Mouse (Mus musculus) G1E (cell line): ENCODE data around the gene Prss46.

Experiments
- CTCF ChIP-seq: IDR thresholded peaks from 2 replicates; pipeline ENCODE4 v1.5.1; 2012; ENCODE audit warnings: low read depth, low read length, inconsistent platforms, mixed read lengths
- GATA1 ChIP-seq: IDR thresholded peaks from 2 replicates; pipeline ENCODE4 v1.6.1; 2012; ENCODE audit warnings: borderline replicate concordance, low read length, inconsistent platforms, mixed read lengths
- GATA2 ChIP-seq: IDR thresholded peaks from 2 replicates; pipeline ENCODE4 v1.6.1; 2012; ENCODE audit warnings: low read depth, low read length, inconsistent platforms, borderline replicate concordance
- POLR2AphosphoS5 ChIP-seq: IDR thresholded peaks from 2 replicates; pipeline ENCODE4 v1.6.1; 2012; ENCODE audit warnings: low read depth, low read length, inconsistent platforms; ENCODE audit not compliant: insufficient replicate concordance
- TAL1 ChIP-seq: conservative IDR thresholded peaks from 2 replicates; pipeline ENCODE4 v1.6.1; 2012; ENCODE audit warnings: low read depth, low read length, inconsistent platforms, mixed read lengths

DNA sequence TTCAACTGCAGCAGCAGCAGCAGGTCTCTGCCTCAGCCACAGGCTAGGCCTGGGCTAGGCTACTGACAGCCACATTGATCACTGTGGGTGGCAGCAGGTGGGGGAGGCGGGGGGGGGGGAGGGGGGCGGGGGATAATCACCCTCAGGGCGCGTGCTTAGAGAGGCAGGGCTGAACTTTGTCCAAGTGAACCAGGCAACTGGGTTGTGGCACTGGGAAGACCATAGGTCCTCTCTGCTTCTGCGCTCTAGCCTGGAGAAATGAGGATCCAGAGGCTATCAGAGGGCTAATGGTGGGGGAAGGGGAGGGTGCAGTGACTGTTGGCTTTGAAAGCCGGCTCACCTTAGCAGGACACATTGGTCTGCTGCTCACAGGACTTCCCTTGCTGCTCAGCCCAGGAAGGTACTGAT lies 31.0 kb downstream of the Prss46 start:
- TF ChIP-seq CTCF = no peak
- TF ChIP-seq TAL1 = no peak
- no peak for TF ChIP-seq POLR2AphosphoS5
- no peak for TF ChIP-seq GATA1
- no peak for TF ChIP-seq GATA2
